ENCODE assay signal across 8 mouse cellular contexts in genomic region chr1:132155737-132156136, GRCm38 (mm10). TPM values are rescaled to one million over a fixed set of nuclear protein-coding genes. Genes with fewer than 3 reads are reported as not detected.
DNase-seq lines count a peak whose midpoint lies in the region; ATAC-seq and TF ChIP-seq lines count a peak whose summit lies in the region.

No protein-coding gene starts in this region.

- H3K4me1 ChIP-seq in limb, embryonic 10.5 days = peaks cover 30% of the 10 kb centered on the region
- H3K4me1 ChIP-seq in stomach, postnatal 0 days (replicated peaks; ENCODE audit: control insufficient read depth, insufficient read depth) = no peaks in the 10 kb centered on the region

- H3K9me3 ChIP-seq in limb, embryonic 10.5 days (replicated peaks) = no peaks in the 10 kb centered on the region
- H3K9me3 ChIP-seq in stomach, postnatal 0 days (ENCODE audit: control insufficient read depth, low read length) = no peaks in the 10 kb centered on the region

- H3K9ac ChIP-seq in stomach, postnatal 0 days (ENCODE audit: low read length) = no peak overlapping the region

- peak; percentile 99 for TF ChIP-seq CTCF in stomach, postnatal 0 days (IDR thresholded peaks at IDR 0.05; ENCODE audit: low read depth)

- no peak overlapping the region for H3K4me2 ChIP-seq in stomach, postnatal 0 days (replicated peaks; ENCODE audit: low read depth)

- WGBS in limb, embryonic 10.5 days = 16% methylated on average over 6 of the region's 6 CpGs
- WGBS in stomach, postnatal 0 days = 11% methylated on average over 6 of the region's 6 CpGs

- no peak for TF ChIP-seq EP300 in stomach, postnatal 0 days (optimal IDR thresholded peaks at IDR 0.05)

- no peak overlapping the region for H3K27ac ChIP-seq in limb, embryonic 10.5 days
- no peak overlapping the region for H3K27ac ChIP-seq in stomach, postnatal 0 days (replicated peaks)

- H3K36me3 ChIP-seq in limb, embryonic 10.5 days = no peaks in the 10 kb centered on the region
- H3K36me3 ChIP-seq in stomach, postnatal 0 days (ENCODE audit: control insufficient read depth, insufficient read depth, low read length) = no peaks in the 10 kb centered on the region

- H3K27me3 ChIP-seq in limb, embryonic 10.5 days (ENCODE audit: low read depth, poor library complexity, severe bottlenecking) = peaks cover 38% of the 10 kb centered on the region
- H3K27me3 ChIP-seq in stomach, postnatal 0 days (ENCODE audit: control insufficient read depth, insufficient read depth, low read length) = 0 out of 2 replicates have a peak, but pooled peaks cover 6% of the 10 kb centered on the region

- H3K4me3 ChIP-seq in limb, embryonic 10.5 days = 0 out of 2 replicates have a peak overlapping the region, but pooled peaks have one; percentile 4
- no peak overlapping the region for H3K4me3 ChIP-seq in stomach, postnatal 0 days (ENCODE audit: low read depth, low read length)

- ATAC-seq in monocyte, adult 5-6 weeks (replicated peaks; ENCODE audit: insufficient number of reproducible peaks, low FRiP score, low TSS enrichment, poor library complexity, severe bottlenecking) = peak; percentile 72
- ATAC-seq in stomach, postnatal 0 days (ENCODE audit: low FRiP score, low TSS enrichment) = no peak; the same call in 1 of the 2 replicates

- peak; percentile 84 for DNase-seq in urinary bladder, postnatal 14 days (ENCODE audit: low spot score)
- DNase-seq in urinary bladder, postnatal 10 days (ENCODE audit: low spot score) = no peak
- DNase-seq in cerebellum, adult 8-10 months = peak; percentile 83
- DNase-seq in gastrocnemius, adult 18-20 months (ENCODE audit: low spot score) = peak; percentile 82
- peak; percentile 88 for DNase-seq in kidney, adult 18-20 months
- DNase-seq in limb, embryonic 10.5 days (ENCODE audit: low spot score) = peak; percentile 85
- peak; percentile 83 for DNase-seq in stomach, postnatal 0 days (ENCODE audit: low spot score)

RNA-seq across cellular contexts. Expression of gene Cdk18, which starts 16.3 kb away (rescaled TPM):
- total RNA-seq in gastrocnemius, adult 18-20 months (2021) = 1 to 10 TPM; 5.0 to 6.1 TPM
- polyA plus RNA-seq in limb, embryonic 10.5 days (2016; fragmentation: Nextera tagmentation; extraction: Ambion mirVana) = 3.7 TPM in 2 replicates
- 0.43 to 2.9 TPM in 2 of 3 replicates, not detected in the other for total RNA-seq in monocyte, adult 5-6 weeks (2017)
- 9.7 and 14.5 TPM in 2 replicates for polyA plus RNA-seq in stomach, postnatal 0 days (2015; fragmentation: Nextera tagmentation; extraction: Ambion mirVana)

RNA-seq across cellular contexts. Expression of gene Lemd1, which starts 35.5 kb away (rescaled TPM):
- not detected for total RNA-seq in gastrocnemius, adult 18-20 months (2021)
- polyA plus RNA-seq in limb, embryonic 10.5 days (2016; fragmentation: Nextera tagmentation; extraction: Ambion mirVana) = 1.3 and 1.7 TPM in 2 replicates
- 1.8 TPM in 1 of 3 replicates, not detected in the others for total RNA-seq in monocyte, adult 5-6 weeks (2017)
- 0.30 and 0.42 TPM in 2 replicates for polyA plus RNA-seq in stomach, postnatal 0 days (2015; fragmentation: Nextera tagmentation; extraction: Ambion mirVana)

RNA-seq across cellular contexts. Expression of gene AC124108.1, which starts 35.5 kb away (rescaled TPM):
- not detected for total RNA-seq in gastrocnemius, adult 18-20 months (2021)
- polyA plus RNA-seq in limb, embryonic 10.5 days (2016; fragmentation: Nextera tagmentation; extraction: Ambion mirVana) = 0.64 and 0.65 TPM in 2 replicates
- not detected in 3 replicates for total RNA-seq in monocyte, adult 5-6 weeks (2017)
- 0.02 and 0.06 TPM in 2 replicates for polyA plus RNA-seq in stomach, postnatal 0 days (2015; fragmentation: Nextera tagmentation; extraction: Ambion mirVana)
